Mouse (Mus musculus): ENCODE results near the gene Gclm.
"Not testable (repeated sequence)": the region's sequence is repeated elsewhere in the genome, so short reads cannot be mapped to it uniquely, and the experiment has no call there.

Gene Gclm

DNA sequence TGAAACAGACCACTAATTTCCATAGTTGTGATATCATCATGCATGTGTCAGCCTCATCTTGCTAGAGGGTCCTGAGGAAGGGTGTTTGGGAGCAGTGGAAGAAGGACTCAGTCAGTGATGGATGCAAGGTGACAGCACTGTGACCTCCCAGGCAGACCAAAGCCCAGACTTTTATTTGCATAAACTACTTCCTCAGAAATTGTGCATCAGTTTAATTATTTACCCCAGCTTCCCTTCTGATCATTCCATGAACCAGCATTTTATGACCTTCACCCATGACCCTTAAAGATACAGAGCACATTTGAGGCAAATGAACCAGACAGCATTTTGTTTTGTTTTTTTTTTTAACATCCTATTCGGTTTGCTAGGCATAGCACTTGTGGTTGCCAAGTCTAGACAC lies 9.6 kb upstream of the Gclm start:
- DNase-seq (ENCODE audit: low spot score in 2 of 2) = no peak

DNA sequence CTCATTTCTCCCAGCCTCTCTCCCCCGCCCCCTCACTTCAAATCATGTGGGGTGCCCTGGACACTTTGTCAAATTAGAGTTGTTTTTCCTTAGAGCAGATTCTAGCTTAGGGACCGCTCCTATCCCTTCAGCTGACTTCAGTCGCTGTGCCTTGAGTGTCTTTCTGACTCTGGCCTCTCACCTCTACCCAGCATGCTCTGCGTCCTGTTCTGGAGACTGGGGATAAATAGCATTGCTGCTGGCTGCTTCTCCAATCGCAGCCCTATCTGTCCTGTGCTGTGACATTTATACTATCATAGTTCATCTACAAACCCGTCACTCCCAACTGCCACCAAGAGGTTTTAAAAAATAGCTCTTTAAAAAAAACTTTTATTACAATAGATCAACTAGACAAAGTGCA lies 2.5 kb upstream of the Gclm start:
- no peak for DNase-seq (ENCODE audit: low spot score in 2 of 2)

DNA sequence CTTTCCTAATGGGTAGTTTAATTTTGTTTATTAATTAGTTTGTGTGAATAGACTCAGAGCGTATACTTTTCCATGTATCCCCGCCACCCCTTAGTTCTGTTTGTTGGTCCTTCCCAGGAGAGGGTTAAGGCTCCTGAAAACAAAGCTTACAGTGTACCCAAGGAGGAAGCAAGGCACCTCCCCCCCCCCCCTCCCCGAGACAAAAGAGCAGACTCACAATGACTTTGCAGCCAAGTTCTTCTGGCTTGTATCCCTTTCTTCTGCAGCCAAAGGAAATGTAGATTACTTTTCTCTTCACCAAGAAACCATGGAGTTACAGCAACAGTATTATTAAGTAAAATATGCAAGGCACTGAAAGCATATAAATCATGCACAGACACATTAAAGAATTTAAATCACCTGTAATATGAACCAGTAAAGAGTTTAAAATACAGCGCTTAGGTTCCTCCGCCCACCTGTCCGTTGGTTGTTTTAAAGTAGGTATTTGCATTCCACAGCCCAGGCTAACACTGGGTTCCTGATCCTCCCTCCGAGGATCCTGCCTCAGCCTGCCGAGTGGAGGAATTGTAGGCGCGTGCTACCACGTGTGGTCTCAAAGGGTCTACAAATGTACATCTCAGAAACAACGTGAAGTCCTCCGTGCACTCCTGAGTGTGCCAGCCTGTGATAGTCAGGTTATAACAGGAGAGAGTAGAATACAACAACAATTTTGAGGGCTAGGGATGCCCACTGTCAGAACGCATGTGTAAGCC lies 1.8 kb upstream of the Gclm start:
- no peak for DNase-seq (ENCODE audit: low spot score in 2 of 2)

DNA sequence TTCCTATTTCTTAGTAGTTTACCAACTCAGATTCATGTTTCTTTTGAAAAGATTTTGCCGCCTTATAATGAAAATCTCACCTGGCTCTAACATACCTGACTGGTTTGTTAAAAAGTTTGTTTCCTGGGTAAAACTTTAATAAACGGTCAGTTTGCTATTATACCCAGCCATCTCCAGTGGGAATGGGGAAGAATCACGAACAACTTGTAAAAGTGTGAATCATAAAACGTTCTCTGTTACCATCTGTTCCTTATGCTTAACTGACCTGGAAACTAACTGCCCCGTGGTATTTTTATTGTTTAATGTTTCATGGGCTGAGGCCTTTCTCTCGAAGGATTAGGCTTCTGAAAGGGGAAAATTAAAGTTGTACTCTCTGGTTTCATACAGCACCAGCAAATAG lies 598 bp upstream of the Gclm start:
- DNase-seq (ENCODE audit: low spot score in 2 of 2) = no peak

DNA sequence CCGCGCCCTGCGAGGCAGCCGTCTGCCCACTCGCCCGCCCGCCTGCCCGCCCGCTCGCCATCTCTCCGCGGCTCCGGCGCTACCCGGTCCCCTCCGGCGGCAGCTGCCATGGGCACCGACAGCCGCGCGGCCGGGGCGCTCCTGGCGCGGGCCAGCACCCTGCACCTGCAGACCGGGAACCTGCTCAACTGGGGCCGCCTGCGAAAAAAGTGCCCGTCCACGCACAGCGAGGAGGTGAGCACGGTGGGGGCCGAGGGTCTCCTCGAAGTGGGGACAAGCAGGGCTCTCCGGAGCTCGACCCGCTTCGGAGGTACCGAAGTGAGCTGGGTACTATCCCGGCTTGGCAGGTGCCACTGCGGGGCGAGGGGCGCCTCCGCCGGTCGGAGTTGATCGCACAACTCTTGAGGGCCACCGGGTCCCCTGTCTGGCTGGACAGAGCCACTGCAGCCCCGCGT lies 548 bp downstream of the Gclm start:
- peak; percentile 37 to 45 for DNase-seq (ENCODE audit: low spot score in 2 of 2)

DNA sequence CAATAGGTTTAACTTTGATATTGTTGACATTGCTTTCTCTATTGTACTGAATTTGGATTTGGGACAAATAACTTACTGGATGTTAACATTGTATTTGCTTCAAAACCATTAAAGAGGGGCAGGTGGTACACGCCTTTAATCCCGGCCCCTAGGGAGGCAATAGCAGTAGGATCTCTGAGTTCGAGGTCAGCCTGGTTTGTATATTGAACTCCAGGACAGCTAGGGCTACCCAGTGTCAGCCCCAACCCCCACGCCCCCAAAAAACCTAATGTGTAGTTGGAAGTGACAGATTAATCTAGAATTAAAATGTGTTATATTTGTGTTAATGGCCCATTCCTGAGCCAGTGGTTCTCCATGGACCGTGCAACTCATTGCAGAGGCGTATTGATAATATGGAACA lies 1.0 kb downstream of the Gclm start:
- no peak for DNase-seq (ENCODE audit: low spot score in 2 of 2)

DNA sequence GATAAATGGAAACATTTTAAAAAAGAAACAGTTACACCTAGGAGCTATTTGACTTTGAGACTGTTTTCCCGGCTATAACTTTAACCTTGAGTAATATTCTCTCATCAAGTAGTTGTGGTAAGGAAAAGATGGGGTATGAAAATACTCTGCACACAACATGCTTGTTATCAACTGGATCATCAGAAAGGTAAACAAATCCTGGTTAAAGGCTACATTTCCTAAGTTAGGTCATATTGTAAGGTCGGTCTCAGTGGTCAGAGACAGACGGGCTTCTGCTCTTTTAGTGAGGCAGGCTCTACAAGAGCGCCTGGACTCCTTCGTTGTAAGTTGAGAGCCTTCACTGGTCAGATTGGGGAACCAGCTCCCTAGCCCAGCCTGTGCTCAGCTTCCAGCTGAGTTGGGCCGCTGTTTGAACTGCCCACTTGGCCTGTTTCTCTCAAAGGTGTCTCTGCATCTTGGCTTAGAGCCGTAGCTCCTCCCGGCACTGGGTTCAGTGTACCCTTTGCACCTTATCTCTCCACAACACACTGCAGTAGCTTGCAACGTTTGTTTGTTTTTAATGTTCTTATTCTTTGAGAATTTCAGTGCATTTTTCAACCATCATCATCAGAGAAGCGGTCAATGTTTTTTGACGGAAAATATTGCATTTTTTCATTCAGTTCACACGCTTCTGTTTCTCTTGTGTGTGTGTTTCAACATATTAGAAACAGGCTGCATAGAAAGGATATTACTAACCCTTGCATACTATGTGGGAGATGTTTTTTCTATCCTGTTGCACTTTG lies 1.8 kb downstream of the Gclm start:
- no peak for DNase-seq (ENCODE audit: low spot score in 2 of 2)

DNA sequence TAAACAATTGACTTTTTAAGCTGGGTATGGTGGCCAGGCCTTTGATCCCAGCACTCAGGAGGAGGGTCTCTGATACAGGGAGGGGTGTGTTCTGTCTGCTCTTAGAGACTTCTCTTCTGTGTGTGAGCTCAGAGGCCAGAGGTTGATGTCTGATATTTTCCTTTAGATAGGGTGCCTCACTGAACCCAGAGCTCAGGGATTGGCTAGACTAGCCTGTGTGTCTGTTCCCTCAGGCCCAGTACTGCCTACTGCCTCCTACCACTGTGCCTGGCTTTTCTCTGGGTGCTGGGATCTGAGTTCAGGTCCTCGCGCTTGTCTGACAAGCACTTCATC lies 2.4 kb downstream of the Gclm start:
- DNase-seq (ENCODE audit: low spot score in 2 of 2) = no peak

DNA sequence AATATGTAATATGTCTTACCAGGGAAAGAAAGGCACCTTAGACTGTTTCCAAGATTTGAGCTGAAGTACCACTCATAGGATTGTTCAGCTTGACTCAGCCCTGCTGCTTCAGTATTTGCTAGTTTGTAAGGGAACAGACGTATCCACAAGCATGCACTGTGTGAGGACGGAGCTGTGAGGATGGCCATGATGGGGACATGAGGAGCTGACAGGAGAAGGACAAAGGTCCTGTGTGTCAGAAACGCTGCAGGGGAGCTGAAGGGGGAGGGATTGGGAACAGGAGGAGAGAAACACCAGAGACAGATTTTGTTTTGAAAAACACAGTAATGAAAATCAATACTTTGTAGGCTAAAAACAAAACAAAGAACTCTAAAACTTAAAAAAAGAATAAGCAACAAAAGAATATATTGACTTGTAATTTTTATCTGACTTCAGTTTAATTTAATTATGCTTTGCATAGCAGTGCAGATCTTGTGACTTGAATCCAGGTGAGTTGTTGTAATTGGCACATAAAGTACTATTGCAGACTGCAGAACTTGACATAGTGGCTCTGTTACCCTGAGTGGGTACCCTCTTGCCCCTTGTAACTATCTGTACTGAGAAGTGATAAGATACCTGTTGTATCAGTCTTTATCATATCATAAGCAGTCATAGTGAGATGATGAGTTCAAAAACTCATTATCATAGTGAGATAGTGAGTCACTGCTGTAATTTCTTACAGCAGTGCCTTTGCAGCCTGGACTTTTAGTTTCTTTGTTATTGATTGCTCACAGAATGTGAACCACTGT lies 7.3 kb downstream of the Gclm start:
- no peak for DNase-seq (ENCODE audit: low spot score in 2 of 2)

DNA sequence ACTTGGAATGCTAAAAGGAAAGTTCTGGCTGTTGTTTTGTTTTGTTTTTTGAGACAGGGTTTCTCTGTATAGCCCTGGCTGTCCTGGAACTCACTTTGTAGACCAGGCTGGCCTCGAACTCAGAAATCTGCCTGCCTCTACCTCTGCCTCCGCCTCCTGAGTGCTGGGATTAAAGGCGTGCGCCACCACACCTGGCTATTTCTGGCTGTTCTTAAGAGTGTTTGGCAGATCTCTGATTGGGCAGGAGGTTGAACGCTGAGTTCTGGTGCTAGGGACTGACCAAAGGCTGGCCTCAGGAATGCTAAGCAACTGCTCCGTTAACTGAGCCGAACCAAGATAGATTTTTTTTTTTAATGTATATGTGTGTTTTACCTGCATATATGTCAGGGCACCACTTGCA lies 8.7 kb downstream of the Gclm start:
- not testable (repeated sequence) for DNase-seq (ENCODE audit: low spot score in 2 of 2)

DNA sequence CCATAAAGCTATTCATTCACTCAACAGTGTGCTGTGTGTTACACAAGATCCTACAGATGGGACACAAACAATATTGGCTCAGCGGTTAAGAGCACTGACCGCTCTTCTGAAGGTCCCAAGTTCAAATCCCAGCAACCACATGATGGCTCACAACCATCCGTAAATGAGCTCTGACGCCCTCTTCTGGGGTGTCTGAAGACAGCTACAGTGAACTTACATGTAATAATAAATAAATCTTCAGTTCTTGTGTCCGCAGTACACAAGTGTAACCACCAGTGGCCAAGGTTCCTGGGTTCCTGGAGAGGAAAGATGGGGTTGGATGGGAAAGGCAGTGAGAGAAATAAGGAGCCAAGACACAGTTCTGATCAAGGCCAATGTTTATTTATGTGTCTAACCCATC lies 24.6 kb downstream of the Gclm start:
- no peak for DNase-seq (ENCODE audit: low spot score in 2 of 2)

DNA sequence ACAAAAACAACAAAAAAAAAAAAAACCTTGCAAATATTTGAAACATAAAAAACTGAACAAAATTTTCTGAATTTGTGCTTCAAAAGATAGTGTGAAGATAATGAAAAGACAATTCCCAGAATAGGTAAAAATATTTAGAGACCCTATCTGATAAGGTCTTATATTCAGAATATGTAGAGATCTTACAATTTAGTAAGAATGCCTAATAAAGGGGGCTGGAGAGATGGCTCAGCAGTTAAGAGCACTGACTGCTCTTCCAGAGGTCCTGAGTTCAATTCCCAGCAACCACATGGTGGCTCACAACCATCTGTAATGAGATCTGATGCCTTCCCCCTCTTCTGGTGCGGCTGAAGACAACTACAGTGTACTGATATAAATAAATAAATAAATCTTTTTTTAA lies 27.2 kb downstream of the Gclm start:
- not testable (repeated sequence) for DNase-seq (ENCODE audit: low spot score in 2 of 2)

DNA sequence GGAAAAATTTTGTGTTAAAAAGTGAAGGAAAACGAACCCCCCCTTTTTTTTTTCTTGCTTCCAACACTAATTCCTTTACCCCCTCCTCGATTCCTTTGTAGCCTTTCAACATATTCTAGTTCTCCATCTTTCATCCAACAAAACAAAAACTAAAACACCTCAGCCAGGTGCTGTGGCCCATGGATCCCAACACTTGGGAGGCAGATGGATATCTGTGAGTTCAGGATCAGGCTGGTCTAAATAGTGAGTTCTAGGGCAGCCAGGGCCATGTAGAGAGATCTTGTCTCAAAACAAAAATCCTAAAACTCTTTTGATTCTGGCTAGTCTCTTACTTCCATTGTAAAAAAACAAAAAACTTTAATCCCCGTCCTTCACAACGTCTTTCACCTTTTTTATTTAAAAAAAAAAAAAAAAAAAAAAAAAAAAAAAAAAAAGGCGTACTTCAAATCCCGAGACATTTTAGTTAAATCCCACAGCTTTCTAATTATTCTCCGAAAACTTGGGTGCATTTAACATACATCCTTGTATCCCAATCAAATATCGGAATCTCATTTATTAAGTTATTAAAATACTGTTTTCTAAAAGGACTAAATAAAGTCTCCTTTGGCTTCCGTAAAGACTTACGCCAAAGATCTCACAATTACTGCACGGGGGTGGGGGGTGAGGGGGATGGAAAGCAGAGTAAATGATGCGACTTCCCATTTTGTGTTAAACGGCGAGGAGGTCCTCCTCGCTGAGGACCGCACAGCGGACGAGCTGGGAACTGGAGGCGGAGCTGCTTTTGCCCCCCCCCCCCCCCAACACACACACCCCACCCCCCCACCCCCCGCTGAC lies 28.3 kb downstream of the Gclm start:
- no peak for DNase-seq (ENCODE audit: low spot score in 2 of 2)

DNA sequence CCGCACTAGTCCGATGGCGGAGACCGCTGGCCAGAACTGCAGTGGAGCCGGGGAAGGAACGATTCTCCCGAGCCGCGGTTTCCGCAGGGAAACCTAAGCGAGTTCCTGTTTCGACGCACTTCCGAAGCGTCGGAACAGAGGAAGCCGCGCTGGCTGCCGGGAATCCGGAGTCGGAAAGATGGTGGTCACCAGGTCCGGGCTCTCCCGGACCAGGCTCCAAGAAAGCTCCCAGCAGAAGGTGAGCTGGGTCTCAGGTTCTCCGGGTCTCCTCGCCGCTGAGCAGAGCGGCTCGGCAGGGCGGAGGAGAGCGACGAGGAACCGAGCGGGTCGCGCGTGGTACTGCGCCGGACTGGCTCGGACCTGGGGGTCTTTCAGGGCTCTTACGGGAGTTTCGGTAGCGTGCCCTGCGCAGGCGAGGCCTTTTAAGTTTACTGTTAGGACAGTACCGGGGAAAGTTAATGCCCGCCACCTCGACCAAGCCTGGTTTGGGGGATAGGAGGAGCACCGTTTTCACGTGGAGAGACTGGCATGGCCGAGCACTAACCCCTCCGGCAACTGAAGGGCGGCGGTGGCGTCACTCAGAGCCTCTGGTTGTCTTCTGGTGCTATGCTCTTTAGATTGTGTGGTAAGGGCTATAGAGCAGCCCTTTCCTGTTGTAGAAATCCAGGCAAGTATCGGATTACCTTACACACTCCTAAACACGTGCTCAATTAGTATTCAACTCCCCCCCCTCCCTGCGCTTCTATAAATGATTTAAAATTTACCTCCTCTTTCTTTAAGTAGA lies 29.1 kb downstream of the Gclm start, which contains the start of gene Dnttip2:
TSS of gene Dnttip2 (plus strand) at position 148 of the 784 bp plus-strand sequence.
- peak; percentile 69 to 77 for DNase-seq (ENCODE audit: low spot score in 2 of 2)

DNA sequence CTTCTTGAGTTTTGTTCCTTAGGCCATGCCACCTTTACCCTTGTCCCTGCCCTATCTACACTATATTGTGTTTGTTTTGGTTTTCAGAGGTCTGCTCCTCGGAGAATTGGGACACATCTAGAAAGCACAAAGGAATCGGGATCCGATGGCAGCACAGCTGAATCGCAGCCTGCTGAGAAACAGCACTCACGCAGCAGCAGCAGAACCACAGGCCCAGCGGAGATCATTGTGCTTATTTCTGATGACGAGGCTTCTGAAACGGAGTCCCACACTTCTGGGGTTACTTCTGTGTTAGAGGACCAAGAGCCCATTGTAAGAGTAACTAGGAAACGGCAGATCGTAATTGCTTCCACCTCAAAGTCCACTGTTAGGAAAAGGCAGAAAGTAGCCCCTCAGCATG lies 29.8 kb downstream of the Gclm start:
- DNase-seq (ENCODE audit: low spot score in 2 of 2) = no peak

DNA sequence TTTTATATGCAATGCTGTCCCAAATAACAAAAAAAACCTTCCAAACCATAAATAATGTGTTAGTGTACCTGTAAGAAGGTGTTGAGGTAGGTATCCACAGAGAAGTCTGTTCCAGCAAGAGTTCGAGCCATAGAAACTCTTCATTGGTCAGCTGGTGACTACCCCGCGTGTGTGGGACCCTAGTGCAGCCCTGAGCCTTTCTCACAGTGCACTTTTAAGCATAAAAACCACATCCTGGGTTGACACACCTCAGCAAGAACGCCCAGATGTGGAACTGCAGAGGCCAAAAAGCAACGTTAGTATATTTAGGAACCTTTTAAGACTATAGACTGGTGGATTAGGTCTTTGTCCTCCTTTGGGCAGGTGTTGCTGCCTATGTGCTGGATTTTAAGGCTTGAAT lies 41.8 kb downstream of the Gclm start:
- DNase-seq (ENCODE audit: low spot score in 2 of 2) = no peak

DNA sequence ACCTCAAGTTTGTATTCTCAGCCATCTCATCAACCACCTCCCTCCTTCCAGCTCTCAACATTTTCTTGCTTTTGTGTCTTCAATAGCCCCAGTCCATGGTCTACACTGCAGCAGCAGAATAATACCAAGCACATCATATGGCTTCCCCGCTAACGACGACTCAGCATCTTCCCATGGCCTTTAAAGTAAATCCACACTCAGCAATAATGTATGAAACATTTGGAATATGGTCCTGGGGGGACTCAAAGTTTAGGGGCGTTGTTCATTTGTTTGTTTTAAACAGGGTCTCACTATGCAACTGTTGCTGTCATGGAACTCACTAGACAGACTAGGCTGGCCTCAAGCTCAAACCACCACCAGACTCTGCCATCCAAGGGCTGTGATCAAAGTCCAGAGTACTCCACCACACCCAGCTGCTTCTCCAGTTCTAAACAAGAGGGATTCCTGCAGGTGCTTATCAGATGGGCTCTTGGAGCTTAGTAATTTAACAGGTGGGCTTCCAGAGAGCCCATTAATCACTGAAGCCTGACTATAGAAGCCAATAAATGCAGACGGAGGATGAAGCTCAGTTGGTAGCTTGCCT lies 43.3 kb downstream of the Gclm start:
- no peak for DNase-seq (ENCODE audit: low spot score in 2 of 2)

DNA sequence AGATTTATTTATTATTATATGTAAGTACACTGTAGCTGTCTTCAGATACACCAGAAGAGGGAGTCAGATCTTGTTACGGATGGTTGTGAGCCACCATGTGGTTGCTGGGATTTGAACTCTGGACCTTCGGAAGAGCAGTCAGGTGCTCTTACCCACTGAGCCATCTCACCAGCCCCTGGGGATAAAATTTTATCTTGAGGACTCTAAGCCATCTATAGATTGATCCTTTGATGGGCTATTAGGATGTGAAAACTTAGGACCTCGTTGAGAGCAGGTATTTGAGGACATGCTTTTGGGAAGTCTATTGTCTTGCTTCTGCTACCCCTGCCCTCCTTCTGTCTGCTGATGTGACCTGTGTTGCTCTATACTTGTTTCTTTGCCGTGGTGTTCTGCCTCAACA lies 44.0 kb downstream of the Gclm start:
- not testable (repeated sequence) for DNase-seq (ENCODE audit: low spot score in 2 of 2)

DNA sequence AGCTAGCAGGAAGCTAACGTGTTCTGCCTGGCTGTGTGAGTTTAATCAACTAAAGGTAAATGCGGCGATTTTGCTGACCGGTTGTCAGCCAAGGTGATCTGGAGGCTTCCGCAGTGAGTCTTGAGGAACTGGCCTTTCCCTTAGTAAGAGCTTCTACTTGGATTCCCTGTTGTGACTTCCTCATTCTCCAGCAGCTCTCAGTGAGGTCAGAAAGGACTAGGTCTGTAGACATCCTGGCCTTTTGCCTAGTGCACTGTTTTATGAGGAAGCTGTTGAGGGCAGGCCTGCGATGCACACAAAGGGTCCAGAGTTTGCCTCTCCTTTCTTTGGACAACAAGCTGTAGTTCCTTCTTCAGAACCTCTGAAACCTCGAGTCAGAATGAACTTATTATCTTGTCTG lies 45.3 kb downstream of the Gclm start:
- DNase-seq (ENCODE audit: low spot score in 2 of 2) = no peak

DNA sequence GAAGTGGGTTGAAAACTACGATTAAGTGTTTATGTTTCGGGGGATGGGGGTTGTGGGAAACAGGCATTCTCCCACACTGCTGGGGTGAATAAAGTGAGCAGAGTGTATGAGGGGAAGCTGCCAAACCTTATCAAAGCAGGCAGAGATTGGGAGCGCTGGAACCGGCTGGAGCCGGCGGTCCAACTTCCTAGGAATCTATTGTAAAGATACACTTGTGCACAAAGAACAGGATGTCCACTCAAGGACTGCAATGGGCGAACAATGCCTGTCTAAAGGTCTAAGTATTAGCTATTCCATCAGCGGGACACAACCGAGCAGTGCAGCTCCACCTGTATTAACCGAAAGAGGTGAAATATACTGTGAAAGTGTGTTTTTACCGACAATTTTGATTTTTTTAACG lies 46.5 kb downstream of the Gclm start:
- DNase-seq (ENCODE audit: low spot score in 2 of 2) = no peak
